Mouse (Mus musculus) ES-Bruce4 (cell line): ENCODE data around the gene Ttc5. TPM values are rescaled to one million over a fixed set of nuclear protein-coding genes. Genes with fewer than 3 reads are reported as not detected.
A peak's percentile ranks its signal among the peaks of the same experiment; 100 is the strongest.

Experiments used
- H3K27ac ChIP-seq: 2 replicates; pipeline ENCODE4 v1.5.1; 2012; ENCODE audit warnings: low read length, inconsistent platforms; ENCODE audit not compliant: insufficient read depth
- H3K27me3 ChIP-seq: 2 replicates; pipeline ENCODE4 v1.6.1; 2012; ENCODE audit warnings: mild to moderate bottlenecking, low read length, inconsistent platforms; ENCODE audit not compliant: control insufficient read depth, poor library complexity, insufficient read depth, severe bottlenecking
- H3K36me3 ChIP-seq: 2 replicates; pipeline ENCODE4 v1.6.1; 2012; ENCODE audit warnings: inconsistent platforms, mild to moderate bottlenecking, low read length, moderate library complexity; ENCODE audit not compliant: control insufficient read depth, poor library complexity, insufficient read depth, severe bottlenecking
- H3K4me1 ChIP-seq: one replicate; pipeline ENCODE4 v1.8.1; 2011; ENCODE audit warnings: low read length; ENCODE audit not compliant: control insufficient read depth, insufficient read depth
- H3K4me3 ChIP-seq: 2 replicates; pipeline ENCODE4 v1.5.1; 2011; ENCODE audit warnings: low read depth, mild to moderate bottlenecking, low read length
- H3K9ac ChIP-seq: 2 replicates; pipeline ENCODE4 v1.6.1; 2012; ENCODE audit warnings: low read depth, mild to moderate bottlenecking, inconsistent platforms; ENCODE audit not compliant: poor library complexity, severe bottlenecking
- H3K9me3 ChIP-seq: replicated peaks from 2 replicates; pipeline ENCODE4 v1.6.1; 2012; ENCODE audit warnings: mild to moderate bottlenecking, low read length, inconsistent platforms; ENCODE audit not compliant: control insufficient read depth, poor library complexity, insufficient read depth, severe bottlenecking
- CTCF ChIP-seq: IDR thresholded peaks from one replicate; pipeline ENCODE4 v1.8.1; 2011; ENCODE audit warnings: low read depth, low read length
- EP300 ChIP-seq: IDR thresholded peaks from 2 replicates; pipeline ENCODE4 v1.6.1; 2011; ENCODE audit warnings: low read depth, low read length; ENCODE audit not compliant: insufficient read depth
- POLR2A ChIP-seq: IDR thresholded peaks from one replicate; pipeline ENCODE4 v1.8.1; 2011; ENCODE audit warnings: low read length; ENCODE audit not compliant: insufficient read depth
- polyA plus RNA-seq: library from polyadenylated mRNA; stranded (reverse); fragments of >200 nt; gene quantifications from 2 replicates; pipeline ENCODE4 v1.2.4, GENCODE M21; 2011; ENCODE audit warnings: low read depth; ENCODE audit not compliant: missing spikeins, insufficient read depth, insufficient read length

Ttc5 gene
- polyA plus RNA-seq, 1 experiment, result 48.1 TPM

GRCm38 (mm10) chr14:50799502-50800259 lies 14.4 kb upstream of the Ttc5 start:
- H3K27ac ChIP-seq, result no peak overlapping the region

GRCm38 (mm10) chr14:50798512-50798911 lies 13.2 kb upstream of the Ttc5 start:
- no peaks in the 10 kb centered on the region for H3K9me3 ChIP-seq
- no peaks in the 10 kb centered on the region for H3K4me1 ChIP-seq
- TF ChIP-seq CTCF, result no peak
- TF ChIP-seq EP300, result no peak
- no peak for TF ChIP-seq POLR2A
- no peaks in the 10 kb centered on the region for H3K36me3 ChIP-seq
- H3K9ac ChIP-seq, result no peak overlapping the region
- no peaks in the 10 kb centered on the region for H3K27me3 ChIP-seq
- no peak overlapping the region for H3K27ac ChIP-seq
- no peak overlapping the region for H3K4me3 ChIP-seq

More at GRCm38 (mm10) chr14:50799502-50800259, 14.4 kb upstream of the Ttc5 start:
- Histone ChIP-seq H3K4me1 (no peaks in the 10 kb centered on the region), H3K9ac (no peak overlapping the region), H3K36me3 (no peaks in the 10 kb centered on the region), H3K27me3 (no peaks in the 10 kb centered on the region; the same call in 1 of the 2 replicates), H3K4me3 (no peak overlapping the region), H3K9me3 (no peaks in the 10 kb centered on the region)
- no peak for TF ChIP-seq CTCF

- H3K27ac ChIP-seq, result no peak overlapping the region
- H3K9ac ChIP-seq, result no peak overlapping the region
- H3K36me3 ChIP-seq, result no peaks in the 10 kb centered on the region
- no peaks in the 10 kb centered on the region for H3K9me3 ChIP-seq
- no peaks in the 10 kb centered on the region for H3K27me3 ChIP-seq
- no peak for TF ChIP-seq POLR2A
- no peak for TF ChIP-seq EP300
- TF ChIP-seq CTCF, result no peak
- H3K4me3 ChIP-seq, result no peak overlapping the region
- H3K4me1 ChIP-seq, result no peaks in the 10 kb centered on the region
Measured at GRCm38 (mm10) chr14:50796464-50796863, 11.1 kb upstream of the Ttc5 start.

GRCm38 (mm10) chr14:50795965-50796364 lies 10.6 kb upstream of the Ttc5 start:
- H3K27me3 ChIP-seq, result no peaks in the 10 kb centered on the region
- H3K9ac ChIP-seq, result no peak overlapping the region
- H3K4me1 ChIP-seq, result no peaks in the 10 kb centered on the region
- H3K9me3 ChIP-seq, result no peaks in the 10 kb centered on the region
- TF ChIP-seq EP300 (no peak), CTCF (no peak), POLR2A (no peak)
- no peak overlapping the region for H3K27ac ChIP-seq
- H3K4me3 ChIP-seq, result no peak overlapping the region
- no peaks in the 10 kb centered on the region for H3K36me3 ChIP-seq

GRCm38 (mm10) chr14:50795261-50795935 lies 10.1 kb upstream of the Ttc5 start:
- H3K36me3 ChIP-seq, result no peaks in the 10 kb centered on the region
- H3K9me3 ChIP-seq, result no peaks in the 10 kb centered on the region
- H3K27ac ChIP-seq, result no peak overlapping the region
- no peaks in the 10 kb centered on the region for H3K27me3 ChIP-seq
- TF ChIP-seq EP300 (no peak), CTCF (no peak), POLR2A (no peak)
- H3K4me1 ChIP-seq, result no peaks in the 10 kb centered on the region
- H3K4me3 ChIP-seq, result 0 out of 2 replicates have a peak overlapping the region, but pooled peaks have one; percentile 24
- no peak overlapping the region for H3K9ac ChIP-seq

GRCm38 (mm10) chr14:50788157-50788556 lies 2.8 kb upstream of the Ttc5 start:
- TF ChIP-seq CTCF, result no peak
- TF ChIP-seq EP300, result no peak
- TF ChIP-seq POLR2A, result no peak
- no peaks in the 10 kb centered on the region for H3K36me3 ChIP-seq
- no peaks in the 10 kb centered on the region for H3K9me3 ChIP-seq
- peaks cover 2% of the 10 kb centered on the region for H3K4me1 ChIP-seq
- no peak overlapping the region for H3K9ac ChIP-seq
- H3K27ac ChIP-seq, result no peak overlapping the region
- no peaks in the 10 kb centered on the region for H3K27me3 ChIP-seq
- no peak overlapping the region for H3K4me3 ChIP-seq
